Mouse (Mus musculus): ENCODE data around the gene Spint3.

Spint3 gene

DNA sequence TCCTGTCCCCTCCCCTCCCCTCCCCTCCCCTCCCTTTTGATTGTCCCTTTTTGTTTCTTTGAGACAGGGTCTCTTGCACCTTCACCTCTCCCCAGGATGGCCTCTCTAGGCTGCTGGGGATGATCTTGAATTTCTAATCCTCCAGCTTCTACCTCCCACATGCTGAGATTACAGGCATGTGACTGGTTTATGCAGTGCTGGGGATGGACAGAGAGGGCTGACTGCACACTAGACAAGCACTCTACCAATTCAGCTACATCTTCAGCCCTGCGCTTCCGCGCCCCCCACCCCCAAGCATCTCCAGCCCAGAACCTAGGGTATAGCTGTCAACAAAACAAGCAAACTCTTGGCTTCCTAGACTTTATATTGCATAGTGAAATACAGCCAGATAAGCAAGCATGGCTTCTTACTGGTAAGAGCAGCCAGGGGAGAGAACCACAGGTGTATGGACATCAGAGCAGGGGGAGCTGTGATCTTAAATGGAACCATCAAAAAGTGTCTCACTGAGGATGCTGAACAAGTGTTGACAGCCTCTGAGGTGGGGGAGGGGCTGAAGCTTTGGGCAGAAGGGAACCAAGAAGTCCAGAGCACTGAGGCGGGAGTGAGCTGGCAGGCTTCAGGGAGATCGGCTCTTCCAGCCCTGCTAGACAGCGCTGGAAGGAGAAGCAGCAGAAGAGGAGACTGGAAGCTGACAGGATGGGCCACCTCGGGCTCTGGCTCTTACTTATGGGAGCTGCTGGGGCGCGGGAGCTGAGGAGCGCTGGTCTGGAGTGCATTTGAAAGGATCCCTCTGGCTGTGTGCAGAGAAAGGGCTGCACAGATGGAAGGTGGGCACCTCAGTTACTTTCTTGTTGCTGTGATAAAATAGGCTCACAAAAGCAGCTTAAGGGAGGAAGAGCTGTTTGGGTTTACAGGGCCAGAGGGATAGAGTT, 23.0 kb downstream of the Spint3 start:
- whole genome bisulfite sequencing, result 15% methylated on average over 10 of the region's 10 CpGs

DNA sequence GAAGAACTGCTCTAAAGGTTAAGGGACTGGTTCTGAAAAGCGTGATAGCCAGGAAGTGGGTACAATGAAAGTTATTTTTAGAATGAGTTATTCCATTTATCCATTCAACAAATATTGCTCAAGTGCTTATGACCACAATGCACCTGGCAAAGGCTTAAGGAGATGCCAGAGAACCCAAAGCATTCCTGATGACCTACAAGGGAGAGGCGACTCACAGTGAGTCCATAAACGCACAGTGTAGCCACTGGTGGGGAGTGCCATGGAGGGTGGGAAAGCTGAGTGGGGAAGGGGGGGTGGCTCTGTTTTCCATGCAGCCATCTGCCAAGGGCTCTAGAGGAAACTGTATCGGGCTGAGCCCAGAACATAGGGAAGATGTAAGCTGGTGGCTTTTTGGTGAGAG, 23.9 kb downstream of the Spint3 start:
- 39% methylated on average over 4 of the region's 4 CpGs for WGBS

DNA sequence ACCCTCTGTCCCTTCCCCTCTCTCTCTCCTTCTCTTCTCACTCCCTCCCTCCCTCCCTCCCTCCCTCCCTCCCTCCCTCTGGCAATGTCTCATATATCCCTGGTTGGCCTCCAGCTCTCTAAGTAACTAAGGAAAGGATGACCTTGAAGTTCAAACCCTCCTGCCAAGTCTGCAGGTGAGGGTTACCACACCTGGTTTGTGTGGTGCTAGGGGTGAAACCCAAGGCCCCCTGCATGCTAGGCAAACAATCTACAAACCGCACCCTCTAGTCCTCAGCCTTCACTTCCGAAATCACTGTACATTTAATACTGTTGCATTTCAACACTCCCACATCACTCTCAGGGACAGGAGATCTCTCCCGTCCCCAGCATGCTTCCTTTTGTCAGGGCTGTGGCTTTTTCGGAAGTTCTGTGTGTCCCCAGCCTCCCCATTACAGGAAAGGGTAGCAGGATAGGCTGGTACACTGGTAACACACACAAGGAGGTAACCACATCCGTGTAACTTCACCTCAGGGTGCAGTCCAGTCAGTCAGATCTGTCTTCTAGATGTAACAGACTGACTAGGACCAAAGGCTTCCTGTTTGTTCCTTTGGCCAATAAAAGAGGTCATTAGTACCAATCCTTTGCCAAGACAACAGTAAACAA, 28.7 kb downstream of the Spint3 start:
- WGBS, result 61% methylated on average over 5 of the region's 5 CpGs

DNA sequence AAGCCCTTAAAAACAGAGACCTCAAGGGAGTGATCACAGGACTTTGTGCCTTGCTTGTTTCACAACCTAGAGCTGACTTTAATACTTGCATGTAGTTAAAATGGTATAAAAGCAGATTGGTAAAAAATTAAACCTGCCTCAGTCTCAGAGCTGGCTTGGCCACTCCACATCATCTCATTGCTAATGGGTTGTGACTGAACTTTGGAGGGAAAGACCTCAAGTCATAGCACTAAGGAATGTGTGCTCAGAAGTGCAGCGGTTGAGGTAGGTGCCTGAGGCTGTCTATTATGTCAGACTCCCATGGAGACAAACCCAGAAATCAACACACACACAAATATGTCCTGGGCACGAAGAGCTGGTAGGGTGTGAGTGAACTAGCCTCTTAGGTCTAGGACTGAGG, 29.5 kb downstream of the Spint3 start:
- 77% methylated on average over 2 of the region's 2 CpGs for WGBS

DNA sequence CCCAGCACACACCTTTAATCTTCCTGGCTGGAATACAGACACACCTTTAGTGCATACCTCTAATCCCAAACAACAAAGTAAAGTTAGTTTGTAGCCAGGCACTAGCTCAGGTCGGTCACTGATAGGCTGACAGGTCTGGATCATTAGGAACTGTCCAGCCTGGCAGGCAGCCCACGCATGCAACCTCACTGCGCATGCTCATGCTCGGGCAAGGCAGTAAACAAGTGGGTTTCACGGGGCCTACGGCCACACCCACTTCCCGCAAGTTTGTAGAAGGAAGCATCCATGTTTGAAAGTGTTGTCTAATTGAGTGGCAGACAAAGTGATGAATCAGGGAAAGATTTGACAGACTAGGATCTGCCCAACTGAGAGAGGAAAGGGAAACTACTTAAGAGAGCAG, 30.7 kb downstream of the Spint3 start:
- WGBS, result 83% methylated on average over 7 of the region's 7 CpGs

DNA sequence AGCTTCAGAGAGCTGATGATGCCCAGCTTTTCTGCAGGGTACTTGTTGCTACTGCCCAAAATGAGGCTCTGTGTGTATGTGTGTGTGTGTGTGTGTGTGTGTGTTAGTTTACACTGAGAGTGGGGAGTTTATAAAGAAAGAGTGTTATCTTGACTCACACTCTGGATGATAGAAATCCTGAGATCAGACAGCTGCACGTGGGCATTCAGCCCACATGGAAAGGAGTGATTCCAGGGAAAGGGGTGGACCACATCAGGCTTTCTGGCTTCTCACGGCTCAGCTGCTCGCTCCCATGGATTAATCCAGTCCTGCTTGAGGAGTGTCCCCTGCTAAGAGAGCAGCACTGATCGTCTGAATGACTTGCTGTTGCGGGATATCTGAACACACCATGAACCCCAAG, 31.1 kb downstream of the Spint3 start:
- 58% methylated on average over 5 of the region's 5 CpGs for WGBS

DNA sequence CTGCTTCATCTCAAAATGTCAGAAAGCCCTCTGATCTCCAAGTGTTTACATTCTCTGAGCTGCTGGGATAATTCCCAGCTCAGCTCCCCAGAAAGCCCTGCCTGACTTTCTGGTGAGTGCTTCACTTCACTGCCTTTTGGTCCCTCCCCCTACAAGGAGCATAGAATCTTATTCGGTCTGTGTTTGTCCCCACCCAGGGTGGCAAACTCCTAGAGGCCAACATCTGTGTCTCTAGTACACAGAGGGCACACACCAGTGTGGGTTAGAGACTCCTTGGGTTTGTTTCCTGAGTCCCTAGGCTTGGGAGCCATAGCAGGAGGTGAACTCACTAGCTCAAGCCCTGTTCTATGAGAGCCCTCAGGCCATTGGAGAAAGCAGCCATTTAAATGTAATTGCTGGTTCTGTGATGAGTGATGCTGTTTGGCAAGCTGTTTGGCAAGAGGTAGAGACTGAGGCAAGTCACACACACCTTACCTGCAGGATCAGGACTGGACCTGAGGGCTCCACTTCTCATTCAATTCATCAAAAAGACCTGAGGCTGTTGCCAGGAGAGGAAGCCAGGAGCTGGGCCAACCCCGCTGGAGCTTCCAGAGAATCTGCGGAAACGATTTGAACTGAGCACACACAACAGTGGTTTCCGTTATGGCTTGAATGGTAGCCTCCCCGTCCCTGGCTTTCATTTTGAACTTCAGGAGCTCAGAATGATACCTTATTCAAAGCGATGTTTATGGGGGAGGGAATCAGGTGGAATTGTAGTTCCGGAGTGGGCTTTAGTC, 32.4 kb downstream of the Spint3 start:
- 36% methylated on average over 8 of the region's 8 CpGs for WGBS

DNA sequence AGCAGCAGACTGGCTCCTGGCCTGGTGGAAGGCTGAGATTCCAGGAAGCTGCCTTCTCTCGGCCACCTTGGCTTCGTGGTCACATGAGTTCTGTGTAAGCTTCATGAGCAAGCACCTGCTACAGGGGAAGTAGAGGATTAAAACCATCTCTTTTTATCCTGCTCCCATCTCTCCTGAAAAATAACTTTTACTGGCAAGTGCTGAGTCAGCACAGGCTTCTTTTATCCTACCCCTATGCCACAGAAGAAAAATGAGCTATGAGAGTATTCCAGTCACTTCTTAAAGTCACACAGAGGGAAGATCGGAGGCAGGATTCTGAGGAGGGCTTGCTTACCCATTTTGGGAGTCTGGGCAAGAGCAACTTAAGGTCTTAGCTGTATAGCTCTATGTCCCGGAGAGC, 36.3 kb downstream of the Spint3 start:
- WGBS, result 77% methylated on average over 4 of the region's 4 CpGs

DNA sequence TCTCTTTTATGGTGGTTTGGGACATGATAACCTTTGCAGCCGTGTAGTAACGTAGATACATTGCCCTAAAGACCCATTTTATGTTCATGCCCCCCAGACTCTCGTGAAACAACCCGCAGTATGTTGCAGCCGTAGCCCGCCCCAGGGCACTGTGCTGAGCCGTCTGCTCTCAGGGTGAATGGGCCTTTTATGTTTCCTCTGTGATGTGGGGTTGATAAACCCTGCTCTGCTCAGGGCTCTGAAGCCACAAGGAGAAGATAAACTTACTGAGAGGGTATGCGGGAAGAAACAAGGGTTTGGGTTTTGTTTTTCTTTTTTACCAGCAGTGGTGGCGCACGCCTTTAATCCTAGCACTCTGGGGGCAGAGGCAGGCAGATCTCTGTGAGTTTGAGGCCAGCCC, 38.9 kb downstream of the Spint3 start:
- WGBS, result 84% methylated on average over 10 of the region's 10 CpGs

DNA sequence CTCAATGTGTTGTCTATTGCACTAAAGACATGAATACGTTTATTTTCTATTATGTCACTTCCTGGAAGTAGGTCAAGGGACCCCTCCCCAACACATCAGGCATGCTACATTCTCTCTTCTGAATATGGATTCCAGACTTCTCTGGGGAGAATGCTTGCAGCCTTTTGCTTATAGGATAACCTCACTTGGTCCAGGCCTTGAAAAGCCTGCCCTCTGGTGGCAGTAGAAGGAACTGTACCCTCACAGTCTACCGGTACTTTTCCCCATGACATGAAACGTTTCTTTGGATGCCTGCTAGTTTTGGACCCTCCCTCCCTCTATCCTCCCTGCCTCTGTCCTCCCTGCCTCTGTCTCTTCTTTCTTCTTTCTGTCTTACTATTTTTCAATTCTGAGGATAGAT, 42.1 kb downstream of the Spint3 start:
- 2% methylated on average over 3 of the region's 3 CpGs for WGBS

DNA sequence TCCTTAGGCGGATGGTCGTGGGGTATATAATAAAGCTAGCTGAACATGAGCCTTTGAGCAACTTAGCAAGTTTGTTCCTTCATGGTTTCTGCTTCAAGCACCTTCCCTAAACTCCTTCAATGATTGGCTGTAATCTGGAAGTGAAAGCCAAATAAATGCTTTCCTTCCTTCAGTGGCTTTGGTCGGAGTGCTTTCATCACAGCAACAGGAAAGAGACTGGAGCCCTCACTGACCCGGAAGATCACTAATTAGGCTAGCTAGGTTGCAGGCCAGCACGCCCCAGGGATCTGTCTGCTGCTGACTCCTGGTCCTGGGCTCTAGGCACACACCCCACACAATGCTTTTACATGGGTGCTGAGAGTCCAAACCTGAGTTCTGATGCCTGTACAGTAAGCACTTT, 44.7 kb downstream of the Spint3 start:
- 73% methylated on average over 5 of the region's 5 CpGs for WGBS

DNA sequence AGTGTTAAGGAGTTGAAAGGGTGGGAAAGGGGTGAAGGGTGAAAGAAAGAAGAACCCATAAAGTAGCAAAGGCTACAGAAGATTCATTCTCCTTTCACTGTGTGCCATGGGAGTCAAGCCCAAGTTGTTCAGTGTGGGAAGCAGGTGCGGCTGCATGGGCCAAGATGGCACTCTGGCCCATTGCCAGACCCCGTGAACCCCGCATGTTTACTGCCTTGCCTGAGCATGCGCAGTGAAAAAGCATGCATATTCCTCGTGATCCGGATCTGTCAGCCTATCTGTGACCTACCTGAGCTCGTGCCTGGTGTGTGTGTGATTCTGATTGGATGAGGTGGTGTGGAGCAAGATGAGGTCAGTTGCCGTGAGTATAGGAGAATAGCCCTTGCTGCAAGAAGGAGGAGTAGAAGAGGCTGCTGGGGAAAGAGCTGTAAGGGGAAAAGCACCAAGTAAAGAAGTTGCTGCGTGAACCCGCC, 49.9 kb downstream of the Spint3 start:
- WGBS, result 80% methylated on average over 10 of the region's 10 CpGs

DNA sequence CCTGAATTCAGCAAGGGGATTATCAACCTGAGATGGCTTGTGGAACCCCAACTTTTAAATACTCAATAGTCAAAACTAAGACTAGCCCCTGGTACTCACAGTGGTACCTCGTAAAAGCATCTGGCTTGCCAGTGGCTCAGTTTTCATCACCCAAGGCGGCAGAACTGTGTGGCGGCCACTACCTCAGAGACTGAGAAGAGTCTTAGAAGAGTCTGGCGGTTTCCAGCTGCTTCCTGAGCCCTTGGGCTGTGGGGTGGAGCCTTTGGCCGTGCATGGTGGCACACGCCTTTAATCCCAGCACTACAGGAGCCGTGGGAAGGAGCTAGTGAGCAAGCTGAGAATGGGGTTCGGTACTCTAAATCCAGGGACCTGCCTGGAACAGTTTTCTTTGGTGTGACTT, 51.0 kb downstream of the Spint3 start:
- 33% methylated on average over 8 of the region's 8 CpGs for WGBS

DNA sequence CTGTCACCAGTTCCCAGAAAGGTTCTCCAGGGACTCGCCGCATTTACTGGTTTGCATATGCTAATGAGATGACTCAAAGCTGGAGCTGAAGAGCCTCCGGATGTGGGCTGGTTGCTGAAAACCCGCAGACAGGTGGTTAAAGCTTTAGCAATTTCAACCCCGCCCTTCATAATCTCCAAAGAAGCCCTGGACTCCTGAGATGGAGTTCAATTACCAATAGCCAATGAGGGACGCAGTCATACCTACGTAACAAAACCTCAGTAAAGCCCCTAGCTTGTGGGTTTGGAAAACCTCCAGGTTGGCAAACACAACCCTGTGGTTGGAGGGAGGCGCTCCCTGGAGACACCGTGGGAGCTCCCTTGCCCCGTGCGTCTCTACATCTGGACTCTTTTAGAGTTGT, 51.4 kb downstream of the Spint3 start:
- WGBS, result 11% methylated on average over 11 of the region's 11 CpGs

DNA sequence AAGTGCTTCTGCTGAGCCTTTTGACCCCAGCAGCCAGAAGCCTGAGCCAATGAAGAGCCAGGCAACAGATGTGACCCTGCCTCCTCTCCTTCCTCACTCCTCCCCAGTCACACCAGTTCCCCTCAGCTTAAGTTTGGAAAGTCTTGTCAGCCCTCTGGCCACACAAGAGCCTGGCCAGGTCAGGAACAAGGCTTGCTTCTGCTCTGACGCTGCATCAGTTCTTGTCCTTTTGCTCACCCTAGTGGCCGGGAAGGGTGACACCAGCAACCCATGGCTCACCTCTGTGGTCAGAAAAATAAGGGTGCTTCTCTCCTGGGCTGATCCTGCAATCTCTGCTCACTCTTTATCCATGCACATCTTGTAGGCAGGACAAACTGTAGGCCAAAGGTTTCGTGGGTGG, 52.5 kb downstream of the Spint3 start:
- WGBS, result 39% methylated on average over 3 of the region's 3 CpGs

Data from cerebral cortex, adult 2 months (tissue).